Mouse (Mus musculus) kidney, embryonic 15.5 days (tissue): ENCODE measurements around the gene Crcp. TPM values are rescaled to one million over a fixed set of nuclear protein-coding genes. Genes with fewer than 3 reads are reported as not detected.

ENCODE experiments used
- ATAC-seq: fragments of 200-750 bp; cut with Nextera tagmentation; replicated peaks from 2 replicates; pipeline ENCODE4 v1.8.0; 2017; ENCODE audit warnings: moderate TSS enrichment; ENCODE audit not compliant: low FRiP score
- H3K27ac ChIP-seq: fragments of 300-500 bp; sonication (generic); 2 replicates; pipeline ENCODE4 v1.5.1; 2015; ENCODE audit warnings: mild to moderate bottlenecking, inconsistent platforms
- H3K27me3 ChIP-seq: fragments of 300-500 bp; sonication (generic); 2 replicates; pipeline ENCODE4 v1.6.1; 2015; ENCODE audit warnings: inconsistent platforms
- H3K36me3 ChIP-seq: fragments of 300-500 bp; sonication (generic); 2 replicates; pipeline ENCODE4 v1.6.1; 2015; ENCODE audit warnings: inconsistent platforms
- H3K4me1 ChIP-seq: fragments of 300-500 bp; sonication (generic); 2 replicates; pipeline ENCODE4 v1.6.1; 2015; ENCODE audit warnings: inconsistent platforms
- H3K4me2 ChIP-seq: fragments of 300-500 bp; sonication (generic); 2 replicates; pipeline ENCODE4 v1.6.1; 2015; ENCODE audit warnings: moderate library complexity, mild to moderate bottlenecking, inconsistent platforms
- H3K4me3 ChIP-seq: fragments of 300-500 bp; sonication (generic); replicated peaks from 2 replicates; pipeline ENCODE4 v1.5.1; 2015; ENCODE audit warnings: mild to moderate bottlenecking, inconsistent platforms
- H3K9ac ChIP-seq: fragments of 300-500 bp; sonication (generic); 2 replicates; pipeline ENCODE4 v1.6.1; 2015; ENCODE audit warnings: mild to moderate bottlenecking, inconsistent platforms
- H3K9me3 ChIP-seq: fragments of 300-500 bp; sonication (generic); replicated peaks from 2 replicates; pipeline ENCODE4 v1.6.1; 2016; ENCODE audit warnings: inconsistent platforms
- WGBS: fragments of 180-500 bp; shearing (Covaris S2); methylation state at CpG from one replicate; pipeline ENCODE4 v1.1.7; 2015; ENCODE audit warnings: mixed read lengths; 5-methylcytosine and 5-hydroxymethylcytosine counted together
- polyA plus RNA-seq: library from polyadenylated mRNA; unstranded; fragments of >200 nt; fragmentation: Nextera tagmentation; extraction: Ambion mirVana; gene quantifications from 2 replicates; pipeline ENCODE4 v1.2.1, GENCODE M21; 2015

The Crcp gene
- polyA plus RNA-seq, 1 experiment from 2014 or later = 40.6 TPM

DNA sequence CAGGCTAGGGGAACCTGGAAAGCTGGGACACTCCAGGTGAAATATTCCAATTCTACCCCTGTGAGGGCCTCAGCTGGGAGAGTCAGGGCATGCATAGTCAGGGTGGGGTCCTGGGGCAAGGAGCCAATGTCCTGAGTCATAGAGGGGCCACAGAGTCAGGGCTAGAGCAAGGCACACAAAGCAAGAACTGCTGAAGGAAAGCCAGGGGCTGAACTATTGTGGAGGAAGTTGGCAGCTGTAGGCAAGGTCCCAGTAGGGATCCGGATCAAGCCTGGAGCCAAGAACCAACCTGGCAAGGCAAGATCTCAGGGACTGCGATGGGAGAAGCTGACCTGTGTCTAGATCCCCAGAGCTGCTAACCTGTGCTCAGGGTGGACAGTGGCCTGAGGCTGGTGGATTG is 34.7 kb downstream of the Crcp start:
- Histone ChIP-seq H3K36me3 (peaks cover 25% of the 10 kb centered on the region), H3K9ac (no peak overlapping the region), H3K4me3 (no peak overlapping the region), H3K4me2 (no peak overlapping the region), H3K9me3 (no peaks in the 10 kb centered on the region), H3K27ac (no peak overlapping the region), H3K4me1 (0 out of 2 replicates have a peak, but pooled peaks cover 6% of the 10 kb centered on the region), H3K27me3 (no peaks in the 10 kb centered on the region)
- 84% methylated on average over 2 of the region's 2 CpGs for WGBS
- ATAC-seq = no peak

DNA sequence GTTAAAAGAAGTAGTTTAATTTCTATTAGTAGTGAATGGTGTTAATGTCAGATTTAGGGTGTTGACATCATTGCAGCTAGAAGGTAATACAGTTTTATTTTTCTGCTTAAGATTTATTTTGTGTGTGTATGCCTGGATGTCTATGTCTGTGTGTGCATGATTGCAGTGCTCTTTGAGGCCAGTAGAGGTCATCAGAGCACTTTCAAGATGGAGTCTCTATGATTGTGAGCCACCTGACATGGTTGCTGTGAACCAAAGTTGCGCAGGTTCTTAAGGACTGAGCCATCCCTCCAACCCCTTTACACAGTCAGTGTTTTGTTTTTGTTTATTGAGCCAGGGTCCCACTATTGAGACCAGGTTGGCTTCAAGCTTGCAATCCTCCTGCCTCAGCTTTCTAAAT is 36.5 kb downstream of the Crcp start:
- WGBS = 94% methylated on average over 1 of the region's 1 CpGs
- H3K4me3 ChIP-seq = no peak overlapping the region
- no peak overlapping the region for H3K4me2 ChIP-seq

DNA sequence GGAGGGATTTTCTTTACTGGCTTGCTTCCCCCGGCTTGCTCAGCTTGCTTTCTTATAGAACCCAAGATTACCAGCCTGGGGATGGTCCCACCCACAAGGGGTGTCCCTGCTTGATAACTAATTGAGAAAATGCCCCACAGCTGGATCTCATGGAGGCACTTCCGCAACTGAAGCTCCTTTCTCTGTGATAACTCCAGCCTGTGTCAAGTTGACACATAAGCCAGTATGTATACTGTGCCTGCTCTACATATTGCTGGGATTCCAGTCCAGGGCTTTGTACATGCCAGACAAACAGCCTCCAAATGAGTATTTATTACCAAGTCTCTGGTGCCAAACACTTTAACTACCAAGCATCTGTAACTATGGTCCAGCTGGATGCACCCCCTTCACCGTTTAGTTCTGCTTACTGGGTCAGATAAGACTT is 38.8 kb downstream of the Crcp start:
- Histone ChIP-seq H3K9ac (no peak overlapping the region), H3K9me3 (no peaks in the 10 kb centered on the region), H3K4me2 (no peak overlapping the region), H3K4me3 (no peak overlapping the region), H3K4me1 (0 out of 2 replicates have a peak, but pooled peaks cover 3% of the 10 kb centered on the region), H3K27ac (no peak overlapping the region), H3K36me3 (no peaks in the 10 kb centered on the region), H3K27me3 (no peaks in the 10 kb centered on the region)
- WGBS = 59% methylated on average over 3 of the region's 3 CpGs
- no peak for ATAC-seq

More for the DNA sequence above, 36.5 kb downstream of the Crcp start:
- Histone ChIP-seq H3K27ac (no peak overlapping the region), H3K4me1 (0 out of 2 replicates have a peak, but pooled peaks cover 3% of the 10 kb centered on the region), H3K27me3 (no peaks in the 10 kb centered on the region), H3K9me3 (no peaks in the 10 kb centered on the region), H3K36me3 (peaks cover 9% of the 10 kb centered on the region), H3K9ac (no peak overlapping the region)
- ATAC-seq = no peak

DNA sequence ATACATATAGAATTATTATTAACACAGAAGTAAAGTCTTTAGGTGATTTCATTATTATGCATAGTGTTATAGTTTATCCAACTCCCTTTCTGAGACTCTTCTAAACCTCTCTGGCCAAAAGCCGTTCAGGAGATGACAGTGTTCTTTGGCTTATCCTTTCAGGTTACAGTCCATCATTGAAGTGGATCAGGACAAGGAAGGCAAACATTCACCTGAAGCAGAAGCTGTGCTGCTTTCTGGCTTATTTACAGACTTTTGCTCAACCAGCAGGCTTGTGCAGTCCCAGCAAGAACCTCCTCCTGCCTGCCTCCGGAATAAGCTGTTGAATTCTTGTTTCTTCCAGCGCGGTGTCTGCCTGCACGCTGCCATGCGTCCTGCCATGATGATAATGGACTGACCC is 43.9 kb downstream of the Crcp start, which contains the start of gene Tpst1:
Gene Tpst1, plus strand, starts transcription at position 301 of the 400 bp plus-strand sequence.
- H3K27ac ChIP-seq = no peak within 1 kb of the TSS
- H3K9me3 ChIP-seq = no peaks in the 10 kb centered on the region
- 0 out of 2 replicates have a peak, but pooled peaks cover 3% of the 10 kb centered on the region for H3K4me1 ChIP-seq
- H3K4me2 ChIP-seq = no peak within 1 kb of the TSS
- no peak for ATAC-seq
- no peaks in the 10 kb centered on the region for H3K27me3 ChIP-seq
- H3K4me3 ChIP-seq = no peak within 1 kb of the TSS
- WGBS = 93% methylated on average over 6 of the region's 6 CpGs
- no peak within 1 kb of the TSS for H3K9ac ChIP-seq
- H3K36me3 ChIP-seq = no peaks in the 10 kb centered on the region

DNA sequence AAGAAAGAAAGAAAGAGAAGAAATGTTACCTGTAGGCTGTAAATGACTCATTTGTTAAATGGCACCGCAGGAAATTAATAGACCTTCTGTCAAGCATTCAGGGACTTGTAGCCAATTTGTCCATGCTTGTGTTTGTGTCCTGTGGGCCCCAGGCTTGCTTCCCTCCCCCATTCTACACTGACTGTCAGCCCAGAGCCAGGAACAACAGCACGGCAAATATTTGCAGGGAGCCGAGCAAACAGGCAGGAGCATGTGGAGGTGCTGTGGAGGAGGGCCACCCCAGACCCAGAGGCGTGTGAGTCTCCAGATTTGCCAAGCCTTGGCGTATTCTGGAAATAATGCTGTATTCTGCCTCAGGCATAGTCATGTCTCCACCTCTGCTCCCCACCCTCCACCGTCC is 45.4 kb downstream of the Crcp start:
- H3K27ac ChIP-seq = no peak overlapping the region
- H3K4me3 ChIP-seq = no peak overlapping the region
- no peak overlapping the region for H3K4me2 ChIP-seq
- ATAC-seq = no peak
- no peaks in the 10 kb centered on the region for H3K36me3 ChIP-seq
- no peaks in the 10 kb centered on the region for H3K27me3 ChIP-seq
- no peak overlapping the region for H3K9ac ChIP-seq
- H3K4me1 ChIP-seq = peaks cover 8% of the 10 kb centered on the region
- whole genome bisulfite sequencing = 73% methylated on average over 6 of the region's 6 CpGs
- H3K9me3 ChIP-seq = no peaks in the 10 kb centered on the region

DNA sequence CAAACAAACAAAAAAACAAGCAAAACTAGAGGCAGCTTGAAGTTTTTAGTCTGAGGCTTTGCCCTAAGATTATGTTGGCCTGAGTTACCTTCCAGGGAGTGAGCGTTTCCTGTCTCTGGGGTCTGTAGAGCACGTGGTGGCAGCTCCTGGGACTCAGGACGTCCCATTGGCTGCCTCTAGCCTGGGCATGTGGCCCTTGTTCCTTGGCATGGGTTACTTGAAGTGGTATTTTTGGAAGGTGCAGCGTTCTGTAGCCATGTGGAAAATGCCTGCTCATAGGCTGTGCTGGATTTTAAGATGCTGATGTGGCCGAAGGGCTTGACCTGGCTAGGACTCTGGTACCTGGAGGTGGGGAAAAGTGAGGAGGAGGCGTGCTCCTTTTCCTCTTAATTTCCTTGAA is 47.3 kb downstream of the Crcp start:
- Histone ChIP-seq H3K36me3 (no peaks in the 10 kb centered on the region), H3K4me3 (no peak overlapping the region), H3K9ac (no peak overlapping the region), H3K9me3 (no peaks in the 10 kb centered on the region), H3K4me2 (no peak overlapping the region), H3K27ac (no peak overlapping the region), H3K4me1 (peaks cover 21% of the 10 kb centered on the region), H3K27me3 (no peaks in the 10 kb centered on the region)
- WGBS = 65% methylated on average over 6 of the region's 6 CpGs
- no peak for ATAC-seq

DNA sequence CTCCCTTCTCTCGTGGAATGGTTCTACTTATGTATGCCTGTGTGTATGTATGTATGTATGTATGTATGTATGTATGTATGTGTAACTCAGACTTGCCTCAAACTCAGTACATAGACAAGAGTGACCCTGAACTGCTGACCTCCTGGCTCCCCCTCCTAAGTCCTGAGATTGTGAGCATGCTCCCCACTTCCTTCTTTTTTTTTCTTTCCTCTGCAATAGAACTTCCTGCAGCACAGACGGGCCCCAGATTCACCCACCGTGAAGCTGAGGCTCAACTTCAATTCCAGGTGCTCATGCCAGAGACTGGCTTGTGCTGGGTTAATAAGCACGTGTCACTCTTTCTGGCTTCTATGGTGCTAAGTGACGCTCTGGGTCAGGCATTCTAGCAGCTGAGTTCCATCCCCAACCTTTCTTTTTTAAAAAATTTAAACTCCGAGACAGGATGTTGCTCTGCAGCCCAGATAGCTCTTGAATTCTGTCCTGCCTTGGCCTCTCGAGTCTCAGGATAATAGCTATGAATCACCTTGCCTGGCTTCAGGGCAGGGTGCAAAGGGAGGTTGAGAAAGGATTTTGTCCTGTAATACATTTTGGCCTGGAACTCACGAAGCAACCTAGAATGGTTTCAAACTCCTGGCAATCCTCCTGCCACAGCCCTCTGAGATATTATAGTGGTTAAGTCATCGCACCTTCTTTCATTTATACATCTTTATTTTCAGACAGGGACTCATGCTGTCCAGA is 49.2 kb downstream of the Crcp start:
- no peak for ATAC-seq
- Histone ChIP-seq H3K4me3 (no peak overlapping the region), H3K27me3 (no peaks in the 10 kb centered on the region), H3K9me3 (no peaks in the 10 kb centered on the region), H3K9ac (no peak overlapping the region), H3K36me3 (peaks cover 3% of the 10 kb centered on the region; the same call in 1 of the 2 replicates), H3K4me2 (no peak overlapping the region), H3K27ac (peak overlapping the region; percentile 71; the same call in 1 of the 2 replicates), H3K4me1 (peaks cover 21% of the 10 kb centered on the region)
- WGBS = 62% methylated on average over 9 of the region's 9 CpGs

DNA sequence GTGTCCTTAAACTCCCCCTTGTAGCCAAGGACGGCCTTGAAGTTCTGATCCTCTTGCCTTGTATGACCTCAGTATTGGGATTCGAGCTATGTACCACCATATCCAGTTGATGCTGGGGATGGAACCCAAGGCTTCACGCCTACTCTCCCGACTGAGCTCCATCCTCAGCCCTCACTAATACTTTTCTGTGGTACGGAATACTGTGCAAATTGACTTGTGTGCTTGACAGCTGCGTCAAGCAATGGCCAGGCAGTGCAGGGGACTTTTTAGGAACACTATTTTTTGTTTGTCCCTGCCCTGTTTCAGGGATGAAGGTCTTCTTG is 49.7 kb downstream of the Crcp start:
- H3K27me3 ChIP-seq = no peaks in the 10 kb centered on the region
- H3K4me1 ChIP-seq = peaks cover 21% of the 10 kb centered on the region
- peaks cover 3% of the 10 kb centered on the region; the same call in 1 of the 2 replicates for H3K36me3 ChIP-seq
- peak overlapping the region; percentile 81 for H3K4me3 ChIP-seq
- 0 out of 2 replicates have a peak, but pooled peaks have one; percentile 28 for ATAC-seq
- H3K9me3 ChIP-seq = no peaks in the 10 kb centered on the region
- peak overlapping the region; percentile 90 for H3K9ac ChIP-seq
- H3K4me2 ChIP-seq = peak overlapping the region; percentile 93
- 43% methylated on average over 6 of the region's 6 CpGs for WGBS
- peak overlapping the region; percentile 71 for H3K27ac ChIP-seq

DNA sequence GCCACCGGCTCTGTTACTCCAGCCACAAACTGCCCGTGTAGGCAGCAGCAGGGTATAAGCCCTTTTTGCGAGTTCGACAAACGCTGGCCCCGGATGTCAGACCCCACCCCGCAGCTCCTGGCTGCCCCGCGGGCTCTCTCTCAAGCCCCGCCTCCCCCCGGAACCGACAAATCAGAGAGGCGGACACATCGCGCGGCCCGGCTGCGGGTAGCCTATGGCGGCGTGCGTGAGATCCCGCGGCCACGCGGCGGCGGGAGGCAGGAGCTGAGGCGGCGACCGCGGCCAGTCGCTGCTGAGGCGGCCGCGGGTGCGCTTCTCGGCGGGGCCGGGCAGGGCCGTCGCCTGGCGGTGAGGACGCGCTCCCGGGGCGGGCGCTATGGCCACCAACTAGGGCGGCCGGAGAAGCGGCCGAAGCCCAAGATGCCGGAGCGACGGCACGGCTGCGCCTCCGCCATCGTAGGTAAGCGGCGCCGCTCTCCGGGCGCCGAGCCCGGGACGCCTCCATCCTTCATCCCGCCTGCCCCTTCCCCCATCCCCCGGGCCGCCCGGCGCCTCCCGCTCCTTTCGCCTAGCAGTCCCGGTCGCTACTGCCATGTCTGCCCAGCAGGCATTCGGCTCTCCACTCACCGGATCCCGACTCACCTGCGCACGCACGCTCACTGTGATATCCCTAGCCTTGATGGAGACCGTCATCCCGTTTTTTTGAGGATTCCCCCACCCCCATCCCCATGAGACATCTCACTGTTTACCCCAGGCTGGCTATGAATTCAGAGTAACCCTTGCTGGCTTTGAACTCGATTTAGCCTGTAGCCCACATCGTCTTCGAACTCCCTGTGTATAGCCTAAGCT is 50.3 kb downstream of the Crcp start:
- H3K4me2 ChIP-seq = peak overlapping the region; percentile 93
- H3K4me1 ChIP-seq = peaks cover 21% of the 10 kb centered on the region
- H3K4me3 ChIP-seq = peak overlapping the region; percentile 81
- no peaks in the 10 kb centered on the region for H3K9me3 ChIP-seq
- peak overlapping the region; percentile 90 for H3K9ac ChIP-seq
- no peaks in the 10 kb centered on the region for H3K27me3 ChIP-seq
- WGBS = under 1% methylated on average over 78 of the region's 86 CpGs
- peaks cover 3% of the 10 kb centered on the region; the same call in 1 of the 2 replicates for H3K36me3 ChIP-seq
- ATAC-seq = peak; percentile 98
- peak overlapping the region; percentile 71 for H3K27ac ChIP-seq

DNA sequence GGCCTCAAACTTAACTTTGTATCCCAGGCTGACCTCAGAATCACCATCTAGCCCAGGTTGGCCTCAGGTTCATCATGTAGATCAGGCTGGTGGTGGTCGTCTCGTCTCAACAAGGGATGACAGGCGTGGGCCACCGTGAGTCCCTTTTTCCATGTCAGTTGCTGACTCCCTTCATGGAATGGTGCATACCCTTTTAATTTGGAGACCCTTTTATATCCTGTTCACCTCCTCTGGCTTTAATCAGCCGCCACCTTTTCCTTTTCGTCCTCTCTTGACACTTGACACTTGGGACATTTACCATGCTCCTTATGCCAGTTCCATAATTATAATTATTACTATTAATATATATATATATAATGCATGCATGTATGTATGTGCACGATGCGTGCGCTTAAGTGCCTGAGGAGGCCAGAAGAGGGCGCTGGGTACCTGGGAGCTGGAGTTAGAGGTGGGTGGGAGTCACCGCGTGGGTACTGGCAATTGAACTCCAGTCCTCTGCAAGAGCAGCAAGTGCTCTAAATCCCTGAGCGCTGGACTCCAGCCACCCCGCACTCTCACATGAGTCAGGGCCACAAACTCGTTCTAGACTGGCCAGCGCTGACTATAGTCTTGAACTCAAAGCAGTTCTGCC is 51.1 kb downstream of the Crcp start:
- Histone ChIP-seq H3K36me3 (peaks cover 3% of the 10 kb centered on the region; the same call in 1 of the 2 replicates), H3K9me3 (no peaks in the 10 kb centered on the region), H3K4me2 (peak overlapping the region; percentile 93), H3K27me3 (no peaks in the 10 kb centered on the region), H3K9ac (peak overlapping the region; percentile 90), H3K27ac (no peak overlapping the region), H3K4me1 (peaks cover 21% of the 10 kb centered on the region), H3K4me3 (peak overlapping the region; percentile 81)
- 78% methylated on average over 16 of the region's 16 CpGs for WGBS
- ATAC-seq = no peak

DNA sequence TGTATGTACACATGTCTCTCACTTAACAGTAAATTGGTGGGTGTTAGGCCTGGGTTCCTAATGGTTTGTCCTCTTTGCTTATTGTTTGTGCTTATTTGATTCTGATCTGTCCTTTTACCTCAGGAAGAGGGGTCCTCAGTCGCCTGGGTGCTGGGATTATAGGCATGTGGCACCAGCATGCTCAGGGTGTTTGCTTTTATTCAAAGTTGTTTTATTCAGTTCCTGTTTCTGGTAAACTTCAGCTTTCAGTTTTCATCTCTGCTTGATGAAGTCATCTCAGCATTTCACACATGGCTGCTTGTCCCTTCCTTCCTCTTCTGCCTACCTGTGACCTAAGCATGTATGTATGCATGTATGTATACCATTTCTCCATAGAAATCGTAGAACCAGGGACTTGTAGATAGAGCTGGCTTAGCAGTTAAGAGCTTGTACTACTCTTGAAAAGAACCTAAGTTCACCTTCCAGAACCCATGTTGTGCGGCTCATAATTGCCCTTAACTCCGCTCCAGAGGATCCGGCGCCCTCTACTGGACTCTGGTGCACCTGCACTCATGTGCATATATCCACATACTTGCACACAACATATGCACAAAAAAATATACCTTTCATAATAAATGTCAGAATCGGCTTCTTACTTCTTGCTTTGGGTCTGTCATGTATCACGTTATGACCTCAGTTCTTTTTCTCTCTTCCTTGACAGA is 52.2 kb downstream of the Crcp start:
- Histone ChIP-seq H3K27me3 (no peaks in the 10 kb centered on the region), H3K4me2 (no peak overlapping the region), H3K4me1 (peaks cover 21% of the 10 kb centered on the region), H3K36me3 (peaks cover 7% of the 10 kb centered on the region), H3K4me3 (no peak overlapping the region), H3K9ac (no peak overlapping the region), H3K9me3 (no peaks in the 10 kb centered on the region), H3K27ac (no peak overlapping the region)
- ATAC-seq = no peak
- WGBS = 97% methylated on average over 8 of the region's 8 CpGs
